8 mouse cellular contexts compared by ENCODE assay signal in genomic region chr1:72306679-72307181, GRCm38 (mm10). TPM values are rescaled to one million over a fixed set of nuclear protein-coding genes. Genes with fewer than 3 reads are reported as not detected.
A peak's percentile ranks its signal among the peaks of the same experiment; 100 is the strongest.
DNase-seq lines count a peak whose midpoint lies in the region; ATAC-seq and TF ChIP-seq lines count a peak whose summit lies in the region.

No protein-coding gene starts in this region.

- WGBS in heart, embryonic 11.5 days (ENCODE audit: insufficient replicate concordance): 4% methylated on average over 11 of the region's 11 CpGs
- 2% methylated on average over 11 of the region's 11 CpGs for WGBS in hindbrain, embryonic 16.5 days
- 2% methylated on average over 11 of the region's 11 CpGs for WGBS in liver, embryonic 14.5 days (ENCODE audit: insufficient replicate concordance)
- WGBS in neural tube, embryonic 13.5 days: 2% methylated on average over 11 of the region's 11 CpGs

- TF ChIP-seq POLR2A in embryonic fibroblast, embryonic 13.5 days (IDR thresholded peaks at IDR 0.05; ENCODE audit: low read depth, low read length): no peak

- peak; percentile 83 for ATAC-seq in heart, embryonic 11.5 days (replicated peaks; ENCODE audit: insufficient number of reproducible peaks, low FRiP score, low TSS enrichment)
- ATAC-seq in G1E (ENCODE audit: extremely low read depth, insufficient number of reproducible peaks, low FRiP score, poor library complexity, severe bottlenecking): peak; percentile 46
- ATAC-seq in hindbrain, embryonic 16.5 days: peak; percentile 88
- peak; percentile 80 for ATAC-seq in liver, embryonic 14.5 days (ENCODE audit: insufficient read depth)
- peak; percentile 85 for ATAC-seq in neural tube, embryonic 13.5 days (ENCODE audit: low read depth)

- peak overlapping the region; percentile 70 for H3K4me2 ChIP-seq in heart, embryonic 11.5 days
- peak overlapping the region; percentile 62 for H3K4me2 ChIP-seq in hindbrain, embryonic 16.5 days (ENCODE audit: low read length)
- peak overlapping the region; percentile 91 for H3K4me2 ChIP-seq in liver, embryonic 14.5 days (ENCODE audit: low read depth)
- peak overlapping the region; percentile 69 for H3K4me2 ChIP-seq in neural tube, embryonic 13.5 days

- no peaks in the 10 kb centered on the region for H3K9me3 ChIP-seq in heart, embryonic 11.5 days (replicated peaks; ENCODE audit: control insufficient read depth, low read length)
- no peaks in the 10 kb centered on the region for H3K9me3 ChIP-seq in G1E (replicated peaks)
- no peaks in the 10 kb centered on the region for H3K9me3 ChIP-seq in hindbrain, embryonic 16.5 days (ENCODE audit: control insufficient read depth, low read length)
- H3K9me3 ChIP-seq in liver, embryonic 14.5 days (ENCODE audit: control insufficient read depth, low read length): no peaks in the 10 kb centered on the region
- H3K9me3 ChIP-seq in neural tube, embryonic 13.5 days: no peaks in the 10 kb centered on the region

- H3K4me1 ChIP-seq in heart, embryonic 11.5 days (ENCODE audit: control insufficient read depth, insufficient read depth, low read length): 0 out of 2 replicates have a peak, but pooled peaks cover 3% of the 10 kb centered on the region
- peaks cover 27% of the 10 kb centered on the region for H3K4me1 ChIP-seq in G1E (ENCODE audit: insufficient read depth, low read depth, low read length)
- peaks cover 3% of the 10 kb centered on the region; the same call in 1 of the 2 replicates for H3K4me1 ChIP-seq in embryonic fibroblast, embryonic 13.5 days (ENCODE audit: control insufficient read depth, insufficient read depth, low read length)
- H3K4me1 ChIP-seq in hindbrain, embryonic 16.5 days (ENCODE audit: control insufficient read depth, insufficient read depth, low read depth, low read length): peaks cover 6% of the 10 kb centered on the region
- H3K4me1 ChIP-seq in liver, embryonic 14.5 days (replicated peaks; ENCODE audit: control insufficient read depth in 2 of 2, insufficient read depth in 2 of 2, low read length in 1 of 2): peaks cover 0 to 6% of the 10 kb centered on the region in 2 experiments; a peak in 2 of 4 replicates
- H3K4me1 ChIP-seq in neural tube, embryonic 13.5 days (replicated peaks): peaks cover 29% of the 10 kb centered on the region

- intact Hi-C loops in heart, postnatal 25 days (cut with DNase I): loop anchor here (5.0 kb wide), 1 partner anchor 69 kb away; no protein-coding TSS in a partner anchor

- H3K36me3 ChIP-seq in heart, embryonic 11.5 days (ENCODE audit: control insufficient read depth, insufficient read depth, low read length): no peaks in the 10 kb centered on the region
- H3K36me3 ChIP-seq in G1E (replicated peaks): peaks cover 23% of the 10 kb centered on the region
- H3K36me3 ChIP-seq in hindbrain, embryonic 16.5 days (ENCODE audit: control insufficient read depth, insufficient read depth, low read length): no peaks in the 10 kb centered on the region
- no peaks in the 10 kb centered on the region for H3K36me3 ChIP-seq in liver, embryonic 14.5 days (replicated peaks; ENCODE audit: control insufficient read depth, insufficient read depth, low read depth)
- H3K36me3 ChIP-seq in neural tube, embryonic 13.5 days: peaks cover 3% of the 10 kb centered on the region; the same call in 1 of the 2 replicates

- TF ChIP-seq CTCF in G1E (IDR thresholded peaks at IDR 0.05; ENCODE audit: low read depth, low read length): no peak
- TF ChIP-seq CTCF in embryonic fibroblast, embryonic 13.5 days (IDR thresholded peaks at IDR 0.05; ENCODE audit: borderline replicate concordance, insufficient read depth, low read length): peak; percentile 65; the same call in 1 of the 2 replicates
- TF ChIP-seq CTCF in liver, embryonic 14.5 days (IDR thresholded peaks at IDR 0.05; ENCODE audit: low read depth): peak; percentile 71

- H3K9ac ChIP-seq in heart, embryonic 11.5 days (ENCODE audit: low read depth, low read length): peak overlapping the region; percentile 87
- peak overlapping the region; percentile 62 for H3K9ac ChIP-seq in hindbrain, embryonic 16.5 days (ENCODE audit: low read depth, low read length)
- peak overlapping the region; percentile 75 for H3K9ac ChIP-seq in liver, embryonic 14.5 days (replicated peaks)
- H3K9ac ChIP-seq in neural tube, embryonic 13.5 days: peak overlapping the region; percentile 83

- H3K27ac ChIP-seq in heart, embryonic 11.5 days (ENCODE audit: low read depth, low read length): peak overlapping the region; percentile 89
- H3K27ac ChIP-seq in embryonic fibroblast, embryonic 13.5 days (ENCODE audit: insufficient read depth, low read length): peak overlapping the region; percentile 36; the same call in 1 of the 2 replicates
- H3K27ac ChIP-seq in hindbrain, embryonic 16.5 days (ENCODE audit: low read depth, low read length): peak overlapping the region; percentile 85
- H3K27ac ChIP-seq in liver, embryonic 14.5 days: peak overlapping the region; percentile 83
- peak overlapping the region; percentile 92 for H3K27ac ChIP-seq in neural tube, embryonic 13.5 days (replicated peaks)

- 0 out of 2 replicates have a peak, but pooled peaks cover under 1% of the 10 kb centered on the region for H3K27me3 ChIP-seq in heart, embryonic 11.5 days (ENCODE audit: control insufficient read depth, insufficient read depth, low read length)
- H3K27me3 ChIP-seq in G1E (ENCODE audit: insufficient read depth, low read length): no peaks in the 10 kb centered on the region
- no peaks in the 10 kb centered on the region for H3K27me3 ChIP-seq in hindbrain, embryonic 16.5 days (replicated peaks; ENCODE audit: control insufficient read depth, insufficient read depth, low read length)
- no peaks in the 10 kb centered on the region for H3K27me3 ChIP-seq in liver, embryonic 14.5 days (ENCODE audit: control insufficient read depth, insufficient read depth, low read length)
- H3K27me3 ChIP-seq in neural tube, embryonic 13.5 days: no peaks in the 10 kb centered on the region

- TF ChIP-seq EP300 in liver, embryonic 14.5 days (IDR thresholded peaks at IDR 0.05; ENCODE audit: low read depth): 0 out of 2 replicates have a peak, but pooled peaks have one; percentile 12

- H3K4me3 ChIP-seq in heart, embryonic 11.5 days (ENCODE audit: low read depth, low read length): peak overlapping the region; percentile 60
- peak overlapping the region; percentile 76; the same call in 1 of the 2 replicates for H3K4me3 ChIP-seq in G1E (ENCODE audit: low read depth, low read length)
- H3K4me3 ChIP-seq in embryonic fibroblast, embryonic 13.5 days (ENCODE audit: insufficient read depth, low read length): no peak overlapping the region; the same call in 1 of the 2 replicates
- H3K4me3 ChIP-seq in hindbrain, embryonic 16.5 days (ENCODE audit: low read length): peak overlapping the region; percentile 50
- peak overlapping the region; percentile 77 to 97; a peak in 3 of 4 replicates for H3K4me3 ChIP-seq in liver, embryonic 14.5 days (ENCODE audit: insufficient read depth in 1 of 2, low read depth in 2 of 2, low read length in 2 of 2)
- H3K4me3 ChIP-seq in neural tube, embryonic 13.5 days: peak overlapping the region; percentile 64

- no peak for DNase-seq in heart, postnatal 25 days (ENCODE audit: low spot score)
- peak; percentile 21 for DNase-seq in G1E (ENCODE audit: low spot score)
- peak in 1 of 3 experiments; percentile 29 for DNase-seq in liver, embryonic 14.5 days (ENCODE audit: low read depth in 3 of 3, low spot score in 3 of 3)
- DNase-seq in embryo, embryonic 10.5 days (ENCODE audit: low spot score): no peak

RNA-seq across cellular contexts. Expression of gene Xrcc5, which starts 0.5 kb away (rescaled TPM):
- polyA plus RNA-seq in heart, embryonic 11.5 days (2014; fragmentation: Nextera tagmentation; extraction: Ambion mirVana): 23.7 and 24.5 TPM in 2 replicates
- 10 to 100 TPM; 13.1 to 14.4 TPM for total RNA-seq in heart, postnatal 25 days (2021)
- total RNA-seq in G1E (2014; fragmentation: Nextera tagmentation) (84.9 and 85.2 TPM in 2 replicates), G1E (2017) (77.2 and 89.5 TPM in 2 replicates)
- polyA plus RNA-seq in G1E (2012): 2.9 and 3.4 TPM in 2 replicates
- polyA plus RNA-seq in embryonic fibroblast, embryonic 13.5 days (2011; ENCODE audit: insufficient read length, low read depth, missing spikeins): 20.4 and 29.3 TPM in 2 replicates
- 15.9 and 17.3 TPM in 2 replicates for polyA plus RNA-seq in hindbrain, embryonic 16.5 days (2015; fragmentation: Nextera tagmentation; extraction: Ambion mirVana)
- polyA plus RNA-seq in liver, embryonic 14.5 days (2012; rRNA removed): 4.7 and 8.9 TPM in 2 replicates
- polyA plus RNA-seq in liver, embryonic 14.5 days (2014; fragmentation: Nextera tagmentation; extraction: Ambion mirVana): 17.6 and 18.1 TPM in 2 replicates
- polyA plus RNA-seq in neural tube, embryonic 13.5 days (2015; fragmentation: Nextera tagmentation; extraction: Ambion mirVana): 26.3 and 29.5 TPM in 2 replicates

RNA-seq across cellular contexts. Expression of gene Tmem169, which starts 22.6 kb away (rescaled TPM):
- 0.41 and 0.74 TPM in 2 replicates for polyA plus RNA-seq in heart, embryonic 11.5 days (2014; fragmentation: Nextera tagmentation; extraction: Ambion mirVana)
- total RNA-seq in heart, postnatal 25 days (2021): not detected
- total RNA-seq in G1E (2014; fragmentation: Nextera tagmentation) (not detected in 2 replicates), G1E (2017) (0.12 and 0.33 TPM in 2 replicates)
- polyA plus RNA-seq in G1E (2012): not detected in 2 replicates
- polyA plus RNA-seq in embryonic fibroblast, embryonic 13.5 days (2011; ENCODE audit: insufficient read length, low read depth, missing spikeins): 0.33 and 0.47 TPM in 2 replicates
- 34.2 and 38.7 TPM in 2 replicates for polyA plus RNA-seq in hindbrain, embryonic 16.5 days (2015; fragmentation: Nextera tagmentation; extraction: Ambion mirVana)
- polyA plus RNA-seq in liver, embryonic 14.5 days (2012; rRNA removed): 0.39 and 0.50 TPM in 2 replicates
- polyA plus RNA-seq in liver, embryonic 14.5 days (2014; fragmentation: Nextera tagmentation; extraction: Ambion mirVana): 0.67 and 0.81 TPM in 2 replicates
- 33.4 and 37.3 TPM in 2 replicates for polyA plus RNA-seq in neural tube, embryonic 13.5 days (2015; fragmentation: Nextera tagmentation; extraction: Ambion mirVana)

RNA-seq across cellular contexts. Expression of gene Pecr, which starts 22.6 kb away (rescaled TPM):
- polyA plus RNA-seq in heart, embryonic 11.5 days (2014; fragmentation: Nextera tagmentation; extraction: Ambion mirVana): 20.2 and 20.9 TPM in 2 replicates
- 10 to 100 TPM; 11.1 to 11.2 TPM for total RNA-seq in heart, postnatal 25 days (2021)
- 15.6 and 24.0 TPM in 2 replicates for total RNA-seq in G1E (2014; fragmentation: Nextera tagmentation)
- total RNA-seq in G1E (2017): 10.6 and 13.1 TPM in 2 replicates
- 4.7 and 5.4 TPM in 2 replicates for polyA plus RNA-seq in G1E (2012)
- 16.4 and 17.9 TPM in 2 replicates for polyA plus RNA-seq in embryonic fibroblast, embryonic 13.5 days (2011; ENCODE audit: insufficient read length, low read depth, missing spikeins)
- polyA plus RNA-seq in hindbrain, embryonic 16.5 days (2015; fragmentation: Nextera tagmentation; extraction: Ambion mirVana): 9.4 and 10.6 TPM in 2 replicates
- polyA plus RNA-seq in liver, embryonic 14.5 days (2012; rRNA removed): 17.7 and 23.1 TPM in 2 replicates
- polyA plus RNA-seq in liver, embryonic 14.5 days (2014; fragmentation: Nextera tagmentation; extraction: Ambion mirVana): 40.2 and 48.1 TPM in 2 replicates
- polyA plus RNA-seq in neural tube, embryonic 13.5 days (2015; fragmentation: Nextera tagmentation; extraction: Ambion mirVana): 8.7 and 9.6 TPM in 2 replicates

Comparison
In these comparisons a context has a peak if more than half of its experiments do, and no peak if none do; other contexts are left out.
1. H3K27ac ChIP-seq: peak in every context shown above with its lines; median percentile 92 in neural tube, embryonic 13.5 days; 89 in heart, embryonic 11.5 days; 85 in hindbrain, embryonic 16.5 days; 83 in liver, embryonic 14.5 days; 36 in embryonic fibroblast, embryonic 13.5 days.
2. RNA of gene Tmem169, which starts 22.6 kb away (polyA plus RNA-seq): 34.2 to 38.7 TPM in hindbrain, embryonic 16.5 days and 33.4 to 37.3 TPM in neural tube, embryonic 13.5 days; 0.39 to 0.81 TPM in liver, embryonic 14.5 days, 0.41 to 0.74 TPM in heart, embryonic 11.5 days, 0.33 to 0.47 TPM in embryonic fibroblast, embryonic 13.5 days and not detected in G1E; every median in the first group is over 10 times any median in the second.
3. Peak in every context shown above with its lines, with median percentiles within 50 percentile points of each other: ATAC-seq, H3K4me2 ChIP-seq and H3K9ac ChIP-seq.